Mouse (Mus musculus): ENCODE measurements at regions not wholly inside any gene's neighbourhood (a gene's known extent, or its start where the extent isn't known, plus 50 kb on each side); places are given as distances from the start of the nearest gene placed in this dataset.
A peak's percentile ranks its signal among the peaks of the same experiment; 100 is the strongest.

GRCm38 (mm10) chr16:78156138-78156875, 145.0 kb upstream of the Cxadr start:
- peak; percentile 37 for DNase-seq

- no peak for DNase-seq
These were observed 147.2 kb upstream of the Cxadr start for GRCm38 (mm10) chr16:78153899-78154605.

- DNase-seq = no peak
These were observed 157.1 kb upstream of the Cxadr start for GRCm38 (mm10) chr16:78144146-78144545.

GRCm38 (mm10) chr16:78135501-78135900, 165.8 kb upstream of the Cxadr start:
- peak; percentile 49 for DNase-seq

- DNase-seq = no peak
These were observed 166.8 kb upstream of the Cxadr start for GRCm38 (mm10) chr16:78134531-78134930.

- no peak for DNase-seq
These were observed 179.6 kb upstream of the Cxadr start for GRCm38 (mm10) chr16:78121668-78122067.

- DNase-seq = no peak
These were observed 180.9 kb upstream of the Cxadr start for GRCm38 (mm10) chr16:78120346-78120899.

GRCm38 (mm10) chr16:78104246-78104645, 197.0 kb upstream of the Cxadr start:
- DNase-seq = no peak

GRCm38 (mm10) chr16:78101415-78102326, 199.6 kb upstream of the Cxadr start:
- DNase-seq = peak; percentile 64

- DNase-seq = no peak
These were observed 201.4 kb upstream of the Cxadr start for GRCm38 (mm10) chr16:78099842-78100241.

GRCm38 (mm10) chr16:78099114-78099513, 202.2 kb upstream of the Cxadr start:
- DNase-seq = no peak

- no peak for DNase-seq
These were observed 202.7 kb upstream of the Cxadr start for GRCm38 (mm10) chr16:78098555-78098954.

GRCm38 (mm10) chr16:78096571-78096970, 204.7 kb upstream of the Cxadr start:
- DNase-seq = no peak

- DNase-seq = no peak
These were observed 211.1 kb upstream of the Cxadr start for GRCm38 (mm10) chr16:78090155-78090554.

- no peak for DNase-seq
These were observed 233.7 kb upstream of the Cxadr start for GRCm38 (mm10) chr16:78067532-78068118.

- DNase-seq = no peak
These were observed 240.8 kb upstream of the Cxadr start for GRCm38 (mm10) chr16:78060516-78060915.

GRCm38 (mm10) chr16:78057549-78057948, 243.7 kb upstream of the Cxadr start:
- DNase-seq = no peak

- peak; percentile 3 for DNase-seq
These were observed 249.2 kb upstream of the Cxadr start for GRCm38 (mm10) chr16:78052133-78052532.

- no peak for DNase-seq
These were observed 261.0 kb upstream of the Cxadr start for GRCm38 (mm10) chr16:78040149-78040920.

GRCm38 (mm10) chr16:78019605-78020285, 281.5 kb upstream of the Cxadr start:
- DNase-seq = no peak

- no peak for DNase-seq
These were observed 285.9 kb upstream of the Cxadr start for GRCm38 (mm10) chr16:78015401-78015800.
